Mouse (Mus musculus): ENCODE results near the gene Ralgapa2.

- no peak for TF ChIP-seq CTCF (IDR thresholded peaks at IDR 0.05; ENCODE audit: borderline replicate concordance, insufficient read depth, low read length)
- TF ChIP-seq POLR2A (IDR thresholded peaks at IDR 0.05; ENCODE audit: low read depth, low read length) = no peak
Measured at GRCm38 (mm10) chr2:146261146-146261545, 251.0 kb downstream of the Ralgapa2 start.
